Mouse (Mus musculus): ENCODE measurements around the gene Tmem216.

DNA sequence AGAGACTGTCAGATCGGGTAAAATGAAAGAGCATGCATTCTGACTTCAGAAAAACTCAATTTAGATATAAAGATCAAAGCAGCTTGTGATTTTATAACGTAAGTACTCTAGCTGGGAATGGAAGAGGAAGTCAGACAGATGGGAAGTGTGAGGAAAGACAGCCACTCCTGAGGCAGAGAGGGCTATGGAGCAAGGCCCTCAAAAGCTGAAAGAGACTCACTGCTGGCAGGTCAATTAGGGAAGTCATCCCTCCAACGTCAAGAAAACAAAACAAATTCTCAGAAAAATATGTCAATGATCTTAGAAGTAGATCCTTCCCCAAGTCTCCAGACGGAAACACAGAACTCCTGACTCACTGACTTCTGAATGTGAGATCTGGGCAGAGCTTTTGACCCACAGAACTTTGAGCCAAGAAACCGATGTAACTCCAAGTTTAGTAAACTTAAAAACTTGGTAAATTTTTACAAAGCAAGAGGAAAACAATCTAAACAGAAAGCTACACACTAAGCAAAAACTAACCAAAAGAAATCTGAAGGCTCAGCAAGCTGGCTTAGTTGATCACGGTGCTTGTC lies 45.2 kb downstream of the Tmem216 start:
- TF ChIP-seq MAX (IDR thresholded peaks at IDR 0.05; ENCODE audit: low read depth) (no peak), TCF12 (IDR thresholded peaks at IDR 0.05; ENCODE audit: insufficient read depth, poor library complexity, severe bottlenecking) (no peak), E2F4 (IDR thresholded peaks at IDR 0.05; ENCODE audit: insufficient read depth) (no peak), POLR2A (IDR thresholded peaks at IDR 0.05; ENCODE audit: insufficient read length, low read depth) (no peak), CEBPB (IDR thresholded peaks at IDR 0.05; ENCODE audit: insufficient read depth, poor library complexity, severe bottlenecking) (no peak), REST (IDR thresholded peaks at IDR 0.05; ENCODE audit: insufficient read depth, insufficient read length) (no peak), POLR2AphosphoS2 (IDR thresholded peaks at IDR 0.05; ENCODE audit: insufficient read length, low read depth) (no peak), MYOD1 (IDR thresholded peaks at IDR 0.05; ENCODE audit: control insufficient read depth in 1 of 3, insufficient read length in 2 of 3, low read depth in 2 of 3) (no peak), SRF (IDR thresholded peaks at IDR 0.05; ENCODE audit: control insufficient read depth, insufficient read length, low read depth) (no peak), MYOG (IDR thresholded peaks at IDR 0.05; ENCODE audit: control insufficient read depth in 1 of 3, insufficient read depth in 1 of 3, insufficient read length in 2 of 3, low read depth in 2 of 3) (no peak)

Data from myocyte (in vitro differentiated cells).